ENCODE assay signal across 13 mouse cellular contexts in the genomic region with DNA sequence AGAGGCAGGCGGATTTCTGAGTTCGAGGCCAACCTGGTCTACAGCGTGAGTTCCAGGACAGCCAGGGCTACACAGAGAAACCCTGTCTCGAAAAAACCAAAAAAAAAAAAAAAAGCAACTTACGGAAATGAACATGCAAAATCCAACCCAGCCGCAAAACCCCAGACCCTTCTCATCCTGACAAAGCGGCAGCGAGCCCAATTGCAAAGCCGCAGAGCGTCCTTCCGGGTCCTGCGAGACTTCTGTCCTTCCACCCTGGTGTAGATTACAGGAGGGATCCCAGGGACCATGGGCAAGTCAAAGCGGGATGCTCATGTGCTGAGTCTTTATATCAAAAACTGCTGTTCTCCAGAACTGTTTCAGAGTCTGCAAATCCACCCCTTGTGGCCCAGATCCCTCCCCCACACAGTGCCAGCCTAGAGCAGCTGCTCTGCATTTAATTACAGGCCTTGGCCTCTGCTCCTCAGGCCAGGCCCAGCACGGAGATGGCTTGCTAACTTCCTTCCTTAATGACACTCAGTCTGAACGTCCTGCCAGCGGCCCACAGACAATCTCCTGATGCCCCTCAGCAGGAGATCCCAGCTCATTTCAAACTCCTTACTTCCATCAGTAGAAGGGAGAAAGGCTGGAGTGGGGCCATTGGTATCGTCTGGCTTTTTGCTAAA.
DNase-seq lines count a peak whose midpoint lies in the region; ATAC-seq lines count a peak whose summit lies in the region.
"Had no signal": no experiment of that assay in that cellular context is flagged by ENCODE, and none has a peak within 500 bp of the region (broad histone marks: within the 10 kb centered on the region; RNA-seq: fewer than 3 reads in every experiment).

No protein-coding gene starts in this region.

- intact Hi-C loops in gastrocnemius, postnatal 14 days (cut with DNase I; ENCODE audit: low total_unique reads), result no loop called here
- intact Hi-C loops in gastrocnemius, postnatal 36 days (cut with DNase I), result no loop called here

- peak; percentile 44 for DNase-seq in gastrocnemius, postnatal 14 days
- no peak for DNase-seq in gastrocnemius, postnatal 36 days
- peak; percentile 16 for DNase-seq in thymus, postnatal 0 days (ENCODE audit: low spot score)
- DNase-seq in thymus, adult 18-20 months, result no peak
- no peak for DNase-seq in frontal cortex, postnatal 36 days (ENCODE audit: low spot score in 2 of 2)
- DNase-seq in heart, adult 8-10 months (ENCODE audit: low spot score), result no peak
- DNase-seq: lung, postnatal 14 days; thymus, postnatal 36 days had no signal

- ATAC-seq in granulocyte monocyte progenitor cell, adult 5-6 weeks (replicated peaks; ENCODE audit: poor library complexity, severe bottlenecking), result peak; percentile 86
- no peak for ATAC-seq in erythroblast, adult 5-6 weeks (replicated peaks; ENCODE audit: low FRiP score, poor library complexity, severe bottlenecking)
- ATAC-seq: intestine, embryonic 16.5 days; liver, embryonic 12.5 days; Patski had no signal

Comparison
In these comparisons a context has a peak if more than half of its experiments do, and no peak if none do; other contexts are left out.
1. DNase-seq: peak in gastrocnemius, postnatal 14 days (single experiment) and thymus, postnatal 0 days (single experiment); none in gastrocnemius, postnatal 36 days (0 of 2), thymus, adult 18-20 months (0 of 2), frontal cortex, postnatal 36 days (0 of 2) and heart, adult 8-10 months (single experiment).